Mouse (Mus musculus): Measurements from ENCODE around the gene Mex3b.

Mex3b gene

GRCm38 (mm10) chr7:82867271-82868121 is at the start of gene Mex3b:
Mex3b (plus strand) TSS chr7:82867333.
- DNase-seq: peak; percentile 45 to 74

- no peak for DNase-seq
Measured at GRCm38 (mm10) chr7:82819541-82819940, 47.6 kb upstream of the Mex3b start.

GRCm38 (mm10) chr7:82820661-82821060 is 46.5 kb upstream of the Mex3b start:
- DNase-seq: no peak

GRCm38 (mm10) chr7:82821501-82821900 is 45.6 kb upstream of the Mex3b start:
- no peak for DNase-seq

GRCm38 (mm10) chr7:82822528-82822927 is 44.6 kb upstream of the Mex3b start:
- DNase-seq: no peak

GRCm38 (mm10) chr7:82828193-82828592 is 38.9 kb upstream of the Mex3b start:
- peak; percentile 4 to 25 for DNase-seq

DNA sequence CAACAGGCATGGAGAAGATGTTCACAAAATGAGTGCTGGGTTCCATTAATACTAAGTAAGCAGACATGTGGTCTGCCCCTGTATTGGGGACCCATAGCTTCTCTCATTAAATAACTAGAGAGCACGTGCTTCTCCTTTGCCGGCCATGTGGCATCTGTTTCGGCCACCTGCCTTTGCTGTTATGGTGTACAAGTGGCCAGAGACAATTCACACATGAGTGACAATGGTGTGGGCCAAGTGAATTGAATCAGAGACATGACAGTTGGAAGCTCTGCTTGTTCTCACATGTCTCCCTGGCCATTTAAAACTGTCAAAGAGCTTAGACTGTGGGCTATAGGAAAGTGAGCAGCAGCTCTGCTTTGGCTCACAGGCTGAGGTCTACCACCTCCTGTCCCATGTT is 37.6 kb upstream of the Mex3b start:
- DNase-seq: no peak

DNA sequence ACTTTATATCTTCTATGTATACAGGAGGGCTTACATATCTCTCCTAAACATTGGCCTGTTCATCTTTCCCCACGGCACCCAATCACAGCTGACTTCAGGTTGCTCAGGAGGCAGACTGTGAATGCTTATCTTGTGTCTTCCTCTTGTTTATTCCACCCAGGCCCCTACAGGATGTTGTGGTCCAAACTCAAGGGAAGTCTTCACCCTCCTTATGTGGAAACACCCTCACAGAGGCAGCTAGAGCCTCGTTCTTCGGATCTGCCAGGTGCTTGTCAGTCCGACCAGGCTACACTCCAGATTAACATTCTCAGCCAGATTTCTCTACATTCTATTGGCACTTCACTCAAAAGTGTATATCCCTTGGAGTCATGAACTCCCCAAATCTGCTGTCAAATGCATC is 32.7 kb upstream of the Mex3b start:
- DNase-seq: no peak

- DNase-seq: no peak
Measured at GRCm38 (mm10) chr7:82838414-82838813, 28.7 kb upstream of the Mex3b start.

- DNase-seq: no peak
Measured at GRCm38 (mm10) chr7:82838965-82839675, 28.0 kb upstream of the Mex3b start.

- peak; percentile 30 to 51 for DNase-seq
Measured at GRCm38 (mm10) chr7:82842222-82842920, 24.8 kb upstream of the Mex3b start.

GRCm38 (mm10) chr7:82850756-82851155 is 16.4 kb upstream of the Mex3b start:
- DNase-seq: no peak

GRCm38 (mm10) chr7:82851670-82852069 is 15.5 kb upstream of the Mex3b start:
- no peak for DNase-seq

GRCm38 (mm10) chr7:82854195-82854766 is 12.9 kb upstream of the Mex3b start:
- DNase-seq: no peak

DNA sequence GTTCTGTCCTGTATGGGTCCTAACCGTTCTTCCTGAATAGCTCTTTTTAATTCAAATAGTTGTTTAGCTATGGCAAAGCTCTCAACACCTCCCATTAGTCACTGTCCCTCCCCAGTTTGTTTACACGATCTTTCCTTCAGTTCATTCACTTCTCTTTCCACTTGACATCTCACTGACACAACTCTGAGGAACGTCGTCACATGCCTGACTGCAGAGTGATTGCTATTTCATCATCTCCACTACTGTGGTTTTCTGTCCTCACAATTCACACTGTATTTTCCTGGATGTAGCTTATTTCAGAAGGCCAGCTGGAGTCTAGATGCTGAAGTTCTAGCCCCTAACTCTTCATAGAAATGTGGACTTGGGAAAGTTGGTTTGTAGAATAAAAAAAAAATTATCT is 8.5 kb upstream of the Mex3b start:
- no peak for DNase-seq

GRCm38 (mm10) chr7:82860626-82861025 is 6.5 kb upstream of the Mex3b start:
- peak; percentile 68 to 76 for DNase-seq

GRCm38 (mm10) chr7:82863341-82863740 is 3.8 kb upstream of the Mex3b start:
- no peak for DNase-seq

DNA sequence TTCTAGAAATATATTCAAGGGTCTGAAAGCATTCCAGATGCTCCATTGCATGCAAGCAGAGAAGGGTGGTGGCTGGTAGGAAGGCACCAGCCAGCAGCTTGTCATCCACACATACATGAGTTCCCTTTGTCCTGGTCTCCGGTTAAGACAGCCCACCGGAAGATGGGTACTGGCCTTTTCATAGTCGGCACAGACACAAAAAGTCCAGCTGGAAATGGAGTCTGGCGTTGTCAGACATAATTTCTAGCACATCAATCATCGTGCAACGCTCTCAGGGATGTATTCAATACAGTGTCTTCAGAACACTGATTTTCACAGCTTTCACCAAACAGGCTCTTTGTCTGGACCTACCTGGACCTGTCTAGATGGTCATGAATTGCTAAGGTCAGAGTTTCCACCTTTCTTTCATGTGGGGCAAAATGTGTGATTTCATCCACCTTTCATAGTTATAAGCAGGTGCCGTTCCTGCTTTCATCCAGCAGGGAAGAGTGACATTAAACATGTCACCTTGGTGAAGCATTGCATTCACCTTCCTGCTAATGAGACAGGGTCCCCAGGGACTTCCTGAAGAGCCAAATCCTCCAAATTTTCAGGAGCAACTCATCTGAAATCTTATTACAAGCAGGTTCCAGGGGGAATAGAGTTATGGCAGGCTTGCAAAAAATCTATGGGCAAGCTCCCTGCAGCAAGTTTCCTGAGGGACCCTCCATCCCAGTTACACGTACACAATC is 2.7 kb upstream of the Mex3b start:
- no peak for DNase-seq

DNA sequence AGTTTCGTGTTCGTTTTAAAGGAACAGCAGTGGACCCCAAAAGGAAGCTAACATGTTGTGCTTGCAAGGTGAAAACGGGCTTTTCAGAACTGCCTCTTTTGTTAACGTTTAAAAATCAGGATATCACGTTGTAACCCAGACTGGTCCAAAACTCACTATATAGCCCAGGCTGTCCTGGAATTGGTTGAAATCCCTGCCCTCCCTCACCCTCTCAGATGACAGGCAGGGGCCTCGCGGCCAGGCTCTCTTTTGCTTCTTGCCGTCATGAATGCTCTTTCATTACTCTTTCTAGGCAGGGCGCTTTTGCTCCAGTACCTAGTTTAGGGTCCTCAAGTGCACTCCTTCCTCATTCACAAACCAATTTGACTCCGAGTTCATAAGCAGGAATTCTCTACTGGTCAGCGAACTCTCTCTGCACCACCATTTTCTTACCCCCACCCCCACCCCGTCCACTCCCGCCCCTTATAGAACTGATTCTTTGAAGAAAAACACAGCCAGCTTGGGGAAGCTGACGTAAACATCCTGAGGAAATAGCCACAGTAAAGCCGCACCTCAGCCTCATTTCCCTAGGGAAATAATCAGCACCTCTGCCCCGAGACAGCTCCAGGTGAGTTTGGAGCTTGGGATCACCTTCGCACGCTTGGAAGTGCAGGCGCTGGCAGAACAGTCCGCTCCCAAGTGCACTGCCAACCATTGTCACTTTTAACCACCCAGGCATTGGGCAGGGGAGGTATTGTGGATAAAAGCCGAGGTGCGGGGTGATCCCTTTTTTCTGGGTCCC is 2.0 kb upstream of the Mex3b start:
- DNase-seq: peak; percentile 32 to 63

DNA sequence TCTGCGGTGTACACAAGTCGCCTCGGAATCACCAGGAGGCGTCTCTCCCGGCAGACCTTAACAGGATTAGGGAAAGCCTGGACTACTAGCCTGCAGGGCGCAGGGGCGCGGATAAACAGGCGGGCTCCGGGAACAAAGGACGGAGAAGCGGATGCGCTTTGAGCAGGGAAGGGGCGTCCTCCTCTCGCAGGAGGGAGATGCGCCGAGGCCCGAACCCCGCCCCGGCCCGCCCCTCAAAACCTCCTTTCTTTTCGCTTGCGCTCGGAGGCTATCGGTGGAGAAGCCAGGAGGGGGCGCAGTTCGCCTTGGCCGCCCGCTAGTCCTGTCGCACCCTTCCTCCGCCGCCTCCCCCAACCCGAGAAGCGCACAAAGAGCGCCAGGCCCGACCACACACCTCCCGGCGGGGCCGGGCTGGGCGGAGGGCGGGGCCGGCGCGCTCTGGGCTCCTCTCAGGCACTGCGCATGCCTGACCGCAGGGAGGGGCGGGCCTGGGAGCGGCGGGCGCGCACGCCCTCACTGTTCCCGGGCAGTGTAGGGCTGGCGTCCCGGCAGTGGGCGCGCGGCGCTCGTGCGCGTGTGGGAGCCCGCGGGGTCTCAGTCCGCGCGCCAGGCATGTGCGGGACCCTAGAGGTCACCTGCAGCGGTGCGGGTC is 1.2 kb upstream of the Mex3b start:
- peak; percentile 98 to 99 for DNase-seq
